Comparison of ENCODE assay signal across 19 mouse cellular contexts in the genomic region with DNA sequence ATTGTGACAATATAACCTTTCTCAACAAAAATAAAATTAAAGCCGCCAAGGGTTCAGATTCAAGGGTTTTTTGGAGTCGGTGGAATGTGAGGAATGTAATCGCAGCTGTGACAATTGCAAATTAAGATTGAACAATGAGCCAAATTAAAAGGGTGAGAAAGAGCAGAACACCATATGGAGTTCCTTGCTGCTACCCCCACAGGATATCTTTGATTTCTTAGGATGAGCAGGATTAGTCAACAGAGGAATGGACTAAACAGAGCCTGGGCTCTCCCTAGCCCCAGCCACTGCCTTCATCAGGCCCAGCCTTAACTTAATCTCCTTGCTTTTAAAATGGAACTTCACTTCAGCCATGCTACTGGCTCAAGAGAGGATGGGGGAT.
DNase-seq lines count a peak whose midpoint lies in the region; ATAC-seq and TF ChIP-seq lines count a peak whose summit lies in the region.
"Had no signal": no experiment of that assay in that cellular context is flagged by ENCODE, and none has a peak within 500 bp of the region (broad histone marks: within the 10 kb centered on the region; RNA-seq: fewer than 3 reads in every experiment).

No protein-coding gene starts in this region.

- 27% methylated on average over 3 of the region's 3 CpGs for WGBS in kidney, postnatal 0 days
- 37% methylated on average over 3 of the region's 3 CpGs for WGBS in kidney, embryonic 15.5 days
- WGBS in forebrain, embryonic 12.5 days: 5% methylated on average over 3 of the region's 3 CpGs
- WGBS in stomach, postnatal 0 days: 20% methylated on average over 3 of the region's 3 CpGs

- no peak for ATAC-seq in kidney, postnatal 0 days (replicated peaks; ENCODE audit: low FRiP score, low read depth)
- ATAC-seq in kidney, embryonic 15.5 days (replicated peaks; ENCODE audit: low FRiP score): no peak
- ATAC-seq in forebrain, embryonic 12.5 days (ENCODE audit: low FRiP score): peak; percentile 66
- ATAC-seq in stomach, postnatal 0 days (ENCODE audit: low FRiP score, low TSS enrichment): no peak
- ATAC-seq: liver, embryonic 12.5 days had no signal

- no peak for TF ChIP-seq CTCF in kidney, postnatal 0 days (IDR thresholded peaks at IDR 0.05; ENCODE audit: low read depth)
- no peak for TF ChIP-seq CTCF in stomach, postnatal 0 days (IDR thresholded peaks at IDR 0.05; ENCODE audit: low read depth)

- DNase-seq in frontal cortex, adult 2 months (ENCODE audit: extremely low spot score in 1 of 2, low spot score in 1 of 2): peak; percentile 44 to 54
- no peak for DNase-seq in frontal cortex, postnatal 25 days (ENCODE audit: low spot score in 2 of 2)
- DNase-seq in kidney, postnatal 0 days (ENCODE audit: low spot score): peak; percentile 47
- peak; percentile 53 for DNase-seq in R1 (ENCODE audit: low read depth, low spot score)
- DNase-seq in stomach, postnatal 0 days (ENCODE audit: low spot score): no peak
- DNase-seq: cerebellum, adult 11-12 months; cerebellum, postnatal 36 days; gastrocnemius, adult 2 months; heart, adult 18-20 months; kidney, adult 2 months; kidney, postnatal 4 days; layer of hippocampus, postnatal 36 days; thymus, postnatal 36 days had no signal

- H3K27ac ChIP-seq in kidney, postnatal 0 days: no peak overlapping the region
- H3K27ac ChIP-seq in kidney, embryonic 15.5 days: no peak overlapping the region
- peak overlapping the region; percentile 74 for H3K27ac ChIP-seq in forebrain, embryonic 12.5 days
- no peak overlapping the region for H3K27ac ChIP-seq in stomach, postnatal 0 days (replicated peaks)
- H3K27ac ChIP-seq: gastrocnemius, adult 2 months; limb, embryonic 10.5 days; liver, embryonic 12.5 days; lung, embryonic 15.5 days had no signal

- H3K9me3 ChIP-seq in kidney, postnatal 0 days (replicated peaks; ENCODE audit: low read length): no peaks in the 10 kb centered on the region
- no peaks in the 10 kb centered on the region for H3K9me3 ChIP-seq in kidney, embryonic 15.5 days (replicated peaks)
- no peaks in the 10 kb centered on the region for H3K9me3 ChIP-seq in forebrain, embryonic 12.5 days
- no peaks in the 10 kb centered on the region for H3K9me3 ChIP-seq in stomach, postnatal 0 days (ENCODE audit: control insufficient read depth, low read length)
- H3K9me3 ChIP-seq: limb, embryonic 10.5 days; liver, embryonic 12.5 days; lung, embryonic 15.5 days had no signal

- H3K4me2 ChIP-seq in kidney, postnatal 0 days (ENCODE audit: low read length): no peak overlapping the region
- no peak overlapping the region for H3K4me2 ChIP-seq in kidney, embryonic 15.5 days
- peak overlapping the region; percentile 29 for H3K4me2 ChIP-seq in forebrain, embryonic 12.5 days
- no peak overlapping the region for H3K4me2 ChIP-seq in stomach, postnatal 0 days (replicated peaks; ENCODE audit: low read depth)
- H3K4me2 ChIP-seq: liver, embryonic 12.5 days; lung, embryonic 15.5 days had no signal

- H3K4me3 ChIP-seq in kidney, postnatal 0 days (replicated peaks; ENCODE audit: low read depth, low read length): no peak overlapping the region
- no peak overlapping the region for H3K4me3 ChIP-seq in kidney, embryonic 15.5 days (replicated peaks)
- H3K4me3 ChIP-seq in forebrain, embryonic 12.5 days (replicated peaks): no peak overlapping the region
- no peak overlapping the region for H3K4me3 ChIP-seq in stomach, postnatal 0 days (ENCODE audit: low read depth, low read length)
- H3K4me3 ChIP-seq: gastrocnemius, adult 2 months; limb, embryonic 10.5 days; liver, embryonic 12.5 days; lung, embryonic 15.5 days; myocyte had no signal

- no peaks in the 10 kb centered on the region for H3K4me1 ChIP-seq in kidney, postnatal 0 days (replicated peaks; ENCODE audit: insufficient read depth, low read length)
- peaks cover 8% of the 10 kb centered on the region for H3K4me1 ChIP-seq in kidney, embryonic 15.5 days
- peaks cover 17% of the 10 kb centered on the region for H3K4me1 ChIP-seq in forebrain, embryonic 12.5 days
- no peaks in the 10 kb centered on the region for H3K4me1 ChIP-seq in stomach, postnatal 0 days (replicated peaks; ENCODE audit: control insufficient read depth, insufficient read depth)
- H3K4me1 ChIP-seq: liver, embryonic 12.5 days; lung, embryonic 15.5 days had no signal

- no peaks in the 10 kb centered on the region for H3K36me3 ChIP-seq in kidney, postnatal 0 days (ENCODE audit: insufficient read depth, low read length)
- H3K36me3 ChIP-seq in kidney, embryonic 15.5 days: no peaks in the 10 kb centered on the region
- no peaks in the 10 kb centered on the region for H3K36me3 ChIP-seq in forebrain, embryonic 12.5 days (replicated peaks)
- no peaks in the 10 kb centered on the region for H3K36me3 ChIP-seq in stomach, postnatal 0 days (ENCODE audit: control insufficient read depth, insufficient read depth, low read length)
- H3K36me3 ChIP-seq: limb, embryonic 10.5 days; liver, embryonic 12.5 days; lung, embryonic 15.5 days had no signal

- TF ChIP-seq EP300 in stomach, postnatal 0 days (optimal IDR thresholded peaks at IDR 0.05): no peak

- H3K27me3 ChIP-seq in kidney, postnatal 0 days (ENCODE audit: insufficient read depth, low read length): no peaks in the 10 kb centered on the region
- no peaks in the 10 kb centered on the region for H3K27me3 ChIP-seq in kidney, embryonic 15.5 days
- H3K27me3 ChIP-seq in forebrain, embryonic 12.5 days: no peaks in the 10 kb centered on the region
- no peaks in the 10 kb centered on the region for H3K27me3 ChIP-seq in stomach, postnatal 0 days (ENCODE audit: control insufficient read depth, insufficient read depth, low read length)
- H3K27me3 ChIP-seq: liver, embryonic 12.5 days; lung, embryonic 15.5 days had no signal

- H3K9ac ChIP-seq in kidney, postnatal 0 days (ENCODE audit: low read depth, low read length): no peak overlapping the region
- no peak overlapping the region for H3K9ac ChIP-seq in kidney, embryonic 15.5 days
- no peak overlapping the region for H3K9ac ChIP-seq in forebrain, embryonic 12.5 days
- no peak overlapping the region for H3K9ac ChIP-seq in stomach, postnatal 0 days (ENCODE audit: low read length)
- H3K9ac ChIP-seq: liver, embryonic 12.5 days; lung, embryonic 15.5 days had no signal

Comparison
In these comparisons a context has a peak if more than half of its experiments do, and no peak if none do; other contexts are left out.
1. DNase-seq: peak in frontal cortex, adult 2 months (2 of 2), kidney, postnatal 0 days (single experiment) and R1 (single experiment); none in frontal cortex, postnatal 25 days (0 of 2) and stomach, postnatal 0 days (single experiment).